Mouse (Mus musculus) thymus, postnatal 25 days (tissue): ENCODE data around the gene Fam160a1.

Experiments used
- DNase-seq: peaks from one replicate; pipeline ENCODE4 v3.0.0; 2022

Fam160a1 gene

DNA sequence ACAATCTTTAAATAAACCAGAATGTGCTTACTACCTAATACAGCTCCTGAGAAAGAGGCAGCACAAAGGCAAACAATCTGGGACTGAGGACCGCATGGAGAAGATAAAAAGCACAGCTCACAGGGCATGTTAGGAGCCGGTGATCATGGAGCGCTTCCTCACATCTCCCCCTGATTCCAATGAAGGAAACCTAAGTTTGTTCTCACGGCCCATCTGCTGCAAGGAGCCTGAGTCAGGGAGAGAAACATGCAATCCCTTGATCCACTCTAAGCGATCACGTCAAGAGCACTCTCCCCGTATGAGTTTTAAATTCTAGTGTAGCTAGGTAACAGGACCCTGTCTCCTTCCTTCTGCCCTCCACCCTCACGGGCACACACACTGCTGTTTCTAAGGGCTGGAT is 140.0 kb downstream of the Fam160a1 start:
- DNase-seq, result no peak

DNA sequence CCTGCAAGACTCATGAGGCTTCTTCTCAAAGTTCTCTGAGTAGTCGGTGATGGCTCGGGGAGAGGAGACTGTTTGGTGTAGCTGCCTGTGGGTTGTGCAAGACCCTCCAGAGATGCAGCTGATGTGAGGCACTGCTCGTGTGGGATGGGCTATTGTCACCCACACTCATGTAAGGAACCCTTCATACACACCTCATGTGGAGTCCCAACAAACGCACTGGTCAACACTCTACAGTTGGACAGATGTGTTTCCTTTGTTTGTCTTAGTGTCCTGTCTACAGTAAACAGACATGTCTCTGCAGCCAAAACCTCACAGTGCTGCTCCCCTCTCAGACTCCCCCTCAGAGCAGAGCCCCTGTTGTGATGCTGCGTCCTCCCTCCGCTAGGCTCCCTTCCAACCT is 147.2 kb downstream of the Fam160a1 start:
- no peak for DNase-seq

DNA sequence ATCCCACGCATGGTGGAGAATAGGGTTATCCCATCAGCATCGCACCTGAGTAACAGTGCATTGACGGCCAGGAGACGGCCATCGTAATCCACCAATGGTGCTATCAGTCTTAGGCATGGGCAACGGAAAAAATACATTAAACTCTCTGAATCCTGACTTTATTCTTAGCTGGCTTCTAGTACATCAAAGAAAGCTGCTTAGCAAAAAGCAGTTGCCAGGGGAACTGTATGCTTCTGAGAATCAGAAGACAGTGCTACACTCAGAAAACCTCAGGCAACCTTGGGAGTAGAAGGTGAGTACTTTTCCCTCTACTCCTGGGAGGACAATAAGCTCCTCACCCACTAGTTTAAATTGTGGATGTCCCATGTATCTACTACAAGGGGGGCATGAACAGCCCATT is 149.4 kb downstream of the Fam160a1 start:
- DNase-seq, result no peak

DNA sequence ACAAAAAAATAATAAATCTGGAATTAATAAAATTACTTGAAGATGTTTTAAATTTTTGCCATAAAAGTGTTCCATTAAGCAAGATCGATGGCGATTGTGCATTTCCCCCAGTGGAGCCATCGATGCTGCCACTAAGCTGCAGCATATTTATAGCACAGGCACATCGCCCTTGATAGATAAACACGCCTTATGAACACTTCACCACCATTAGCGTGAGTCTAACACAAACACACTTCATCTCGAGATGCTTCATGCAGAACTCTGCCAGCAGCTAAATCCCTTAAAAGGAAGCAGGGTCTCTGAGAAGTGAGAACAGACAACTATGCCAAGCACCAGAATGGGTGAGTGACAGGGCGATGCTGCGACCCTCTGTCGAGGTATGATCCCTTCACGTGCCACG is 150.4 kb downstream of the Fam160a1 start:
- DNase-seq, result no peak

DNA sequence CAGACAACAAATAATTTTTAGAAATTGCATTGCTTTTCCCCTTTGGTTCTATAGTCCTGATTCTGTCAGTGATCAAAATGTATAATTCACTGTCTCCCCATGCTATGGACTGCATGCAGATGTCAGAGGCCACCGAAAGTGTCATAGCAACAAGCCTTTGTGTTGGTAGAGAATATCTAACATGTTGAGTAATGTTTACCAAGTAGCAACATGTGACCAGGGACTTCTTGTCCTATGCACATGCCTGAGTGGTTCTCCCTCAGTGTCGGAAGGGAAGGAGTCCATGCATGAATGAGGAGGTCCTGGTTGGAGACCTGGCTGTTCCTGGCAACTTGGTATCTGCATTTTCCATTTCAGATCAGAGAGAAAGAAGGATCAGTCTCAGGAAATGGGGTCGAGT is 150.9 kb downstream of the Fam160a1 start:
- DNase-seq, result no peak

DNA sequence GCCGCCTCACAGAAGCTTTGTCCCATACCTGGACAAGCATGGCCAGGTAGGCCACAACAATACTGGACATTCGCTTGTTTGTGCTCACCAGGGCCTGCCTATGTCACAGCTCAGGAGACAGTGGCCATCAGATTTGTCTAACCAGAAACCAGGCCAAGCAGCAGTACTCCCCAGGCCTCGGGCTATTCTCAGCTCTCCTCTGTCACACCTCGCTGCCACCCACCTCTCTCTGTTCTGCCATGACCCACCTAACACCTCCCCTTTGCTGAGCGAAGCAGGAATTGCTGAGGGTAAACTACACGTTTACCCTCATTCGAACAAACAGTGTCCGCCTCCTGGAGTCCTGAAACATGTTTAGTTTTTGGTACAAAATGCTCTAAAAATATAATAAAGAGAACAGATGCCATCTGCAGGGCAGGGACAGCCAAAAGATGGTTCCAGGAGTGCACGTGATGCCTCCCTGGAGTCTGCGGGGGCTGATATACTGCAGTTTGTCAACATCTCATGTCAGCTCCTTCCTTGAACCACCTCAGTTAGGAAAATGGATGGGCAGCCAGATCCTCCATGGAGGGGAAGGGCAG is 152.4 kb downstream of the Fam160a1 start:
- no peak for DNase-seq

DNA sequence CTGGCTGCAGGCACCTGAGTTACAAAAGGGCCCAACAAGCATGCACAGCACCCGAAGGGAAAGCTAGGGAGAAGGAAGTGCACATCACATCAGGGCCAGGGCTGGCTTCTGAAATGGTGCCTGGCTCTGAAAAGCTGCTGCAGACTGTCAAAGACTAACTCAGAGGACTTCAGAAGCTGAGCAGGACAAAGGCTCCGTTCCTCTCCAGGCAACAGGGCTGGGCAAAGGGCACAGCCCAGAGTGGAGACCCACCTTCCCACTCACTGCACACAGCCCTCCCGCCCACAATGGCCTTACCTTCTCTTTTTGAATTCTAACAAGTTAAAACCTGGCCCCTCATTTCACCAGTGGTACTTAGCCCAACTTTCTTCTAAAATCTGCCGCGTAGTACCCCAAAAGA is 153.3 kb downstream of the Fam160a1 start:
- no peak for DNase-seq

DNA sequence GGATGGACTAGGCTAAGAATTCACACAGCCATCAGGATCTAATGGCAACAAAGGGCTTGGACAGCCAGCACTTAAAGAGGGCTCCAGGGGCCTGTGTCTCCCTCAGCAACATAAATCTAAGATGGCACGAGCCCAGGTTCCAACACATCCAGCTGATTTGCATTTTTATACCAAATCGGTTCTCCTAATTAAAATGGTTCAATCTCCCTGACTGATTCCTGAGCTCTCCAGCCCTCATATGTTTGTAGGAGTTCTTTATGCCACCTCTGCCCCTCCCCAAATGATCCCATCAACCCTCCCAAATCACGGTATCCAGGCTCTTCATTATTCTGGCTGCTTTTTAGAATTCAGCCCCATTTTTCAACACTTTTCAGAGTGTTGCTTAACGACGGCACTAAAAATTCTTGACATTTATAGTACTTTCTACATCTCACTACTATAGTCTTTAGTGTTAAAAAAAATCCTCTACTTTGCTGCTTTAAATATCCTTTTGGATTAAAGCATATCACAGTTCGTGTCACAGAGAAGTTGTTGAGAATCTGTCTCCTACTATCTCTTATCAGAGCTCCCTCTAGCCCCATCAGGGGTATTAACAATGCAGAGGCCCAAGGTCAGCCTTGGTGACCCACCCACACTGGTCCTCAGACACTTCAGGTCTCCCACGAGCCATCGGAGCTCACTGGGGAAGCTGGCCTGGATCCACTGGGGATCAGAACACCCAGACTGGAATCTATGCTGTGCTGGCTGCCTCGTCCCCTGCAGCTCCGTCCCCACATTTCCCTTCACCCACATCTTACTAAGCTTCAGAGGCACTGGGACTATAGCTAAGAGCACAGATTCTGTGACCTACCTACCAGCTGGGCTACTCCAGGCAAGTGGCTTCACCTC is 154.9 kb downstream of the Fam160a1 start:
- DNase-seq, result no peak

DNA sequence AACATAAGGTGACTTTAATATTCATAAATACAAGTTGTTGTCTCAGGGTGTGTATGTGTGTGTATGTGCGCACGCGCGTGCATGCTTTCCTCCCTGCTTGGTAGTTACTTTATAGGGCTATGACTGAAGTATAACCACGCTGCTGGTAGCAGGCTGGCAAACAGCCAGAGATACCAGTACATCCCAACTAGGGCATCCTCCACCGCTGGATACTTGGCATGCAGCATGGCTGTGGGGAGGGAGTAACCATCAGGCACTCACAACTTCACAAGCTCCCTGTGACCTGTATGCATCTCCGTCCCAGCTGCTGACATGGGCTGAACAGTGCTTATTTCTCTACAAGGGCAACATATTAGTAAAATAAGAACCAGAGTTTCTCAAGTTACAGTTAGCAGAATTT is 157.4 kb downstream of the Fam160a1 start:
- DNase-seq, result no peak

DNA sequence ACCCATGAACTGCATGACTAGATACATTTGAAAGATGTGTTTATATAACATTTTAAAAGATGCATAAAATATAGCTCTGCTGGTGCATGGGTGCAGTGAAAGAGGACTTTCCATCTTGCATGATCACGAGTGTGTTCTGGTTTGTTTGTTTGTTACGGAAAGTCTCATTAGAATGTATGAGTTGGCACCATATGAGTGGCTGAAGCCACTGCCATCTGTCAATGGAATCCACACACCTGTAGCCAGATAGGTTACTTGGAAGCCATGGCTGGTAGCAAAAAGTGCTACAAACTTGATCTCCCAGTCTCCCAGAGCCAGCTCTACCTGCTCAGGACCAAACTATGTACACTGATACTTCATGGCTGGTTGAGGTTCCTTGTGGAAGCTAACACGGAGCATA is 161.6 kb downstream of the Fam160a1 start:
- DNase-seq, result no peak

DNA sequence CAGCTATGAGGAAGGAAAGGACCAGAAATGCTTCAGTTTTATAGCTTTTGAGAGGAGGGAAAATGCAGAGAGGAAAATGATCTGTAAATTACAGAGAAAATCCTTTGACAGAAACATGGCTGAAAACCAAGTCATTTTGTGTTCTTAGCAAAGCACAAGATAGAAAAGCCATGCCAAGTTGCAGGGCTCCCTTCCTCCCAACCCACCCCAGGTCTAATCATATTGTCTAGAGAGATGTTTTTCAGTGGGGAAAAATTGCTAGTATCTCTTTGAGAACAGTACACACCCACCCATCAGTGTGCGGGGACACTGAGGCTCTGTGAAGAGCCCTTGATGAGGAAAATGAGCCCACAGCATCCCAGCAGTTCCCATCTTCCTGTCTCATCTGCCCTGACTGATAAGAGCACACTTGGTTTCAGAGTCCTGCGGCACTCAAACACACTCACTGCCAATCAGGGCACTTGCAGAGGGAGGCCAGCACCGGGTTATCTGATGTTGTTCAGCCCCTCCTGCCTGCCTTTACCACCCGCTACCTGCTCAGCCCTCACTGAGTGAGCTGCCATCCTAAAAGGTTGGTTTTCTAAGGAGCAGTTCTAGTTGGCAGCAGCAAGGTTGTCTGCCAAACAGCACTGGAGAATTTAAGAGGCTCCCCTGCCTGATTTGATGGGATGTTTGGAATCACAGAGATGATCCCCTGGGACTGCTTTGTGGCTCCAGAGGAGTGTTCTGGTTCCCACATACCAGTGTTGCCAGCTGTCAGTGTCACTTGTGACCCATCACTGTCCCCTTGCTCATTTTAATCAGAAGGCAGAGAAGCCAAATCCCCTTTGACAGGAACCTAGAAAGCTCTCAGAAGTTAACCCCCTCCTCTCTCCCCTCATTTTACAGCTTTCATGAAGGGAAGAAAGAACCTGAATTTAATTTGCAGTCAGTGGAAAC is 164.1 kb downstream of the Fam160a1 start:
- DNase-seq, result no peak

DNA sequence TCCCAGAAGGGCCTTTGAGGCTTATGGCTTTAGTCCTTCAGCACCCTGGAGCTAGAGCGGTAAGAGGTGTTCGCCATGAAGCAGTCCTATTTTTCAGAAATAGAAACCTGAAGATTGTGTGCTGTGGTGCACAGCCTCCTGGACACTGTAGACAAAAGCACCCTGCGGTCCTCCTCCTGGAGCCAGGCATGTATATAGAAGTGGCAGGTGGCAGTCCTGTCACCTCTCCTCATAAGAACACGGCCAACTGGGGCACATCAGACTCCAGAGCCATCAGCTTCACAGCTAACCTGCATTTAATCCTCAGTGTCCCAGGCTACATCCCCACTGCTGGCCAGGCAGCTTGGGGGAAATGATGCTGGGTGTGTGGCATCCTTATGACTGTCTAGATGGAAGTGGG is 167.9 kb downstream of the Fam160a1 start:
- no peak for DNase-seq

DNA sequence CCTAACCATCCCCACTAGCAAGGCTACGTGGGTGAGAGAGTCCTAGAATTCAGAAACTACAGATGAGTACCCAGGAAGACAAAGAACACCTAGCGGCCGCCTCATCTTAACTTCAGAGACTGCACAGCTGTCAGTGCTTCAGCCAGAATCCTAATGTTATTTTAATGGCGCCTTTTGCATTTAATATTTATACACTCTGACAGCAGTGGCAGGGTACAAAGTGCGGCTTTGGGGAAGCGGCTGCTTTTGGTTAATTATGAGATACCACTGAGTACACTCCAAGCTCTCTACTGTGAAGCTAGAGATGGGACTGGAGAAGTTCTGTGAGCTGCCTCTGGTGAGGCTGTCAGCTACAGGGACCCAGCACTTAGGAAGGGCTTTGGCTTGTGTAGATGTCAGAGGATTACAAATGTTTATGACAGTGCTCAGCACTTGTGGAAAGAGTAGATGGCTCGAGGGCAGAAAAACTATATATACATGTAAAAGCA is 171.5 kb downstream of the Fam160a1 start:
- no peak for DNase-seq

DNA sequence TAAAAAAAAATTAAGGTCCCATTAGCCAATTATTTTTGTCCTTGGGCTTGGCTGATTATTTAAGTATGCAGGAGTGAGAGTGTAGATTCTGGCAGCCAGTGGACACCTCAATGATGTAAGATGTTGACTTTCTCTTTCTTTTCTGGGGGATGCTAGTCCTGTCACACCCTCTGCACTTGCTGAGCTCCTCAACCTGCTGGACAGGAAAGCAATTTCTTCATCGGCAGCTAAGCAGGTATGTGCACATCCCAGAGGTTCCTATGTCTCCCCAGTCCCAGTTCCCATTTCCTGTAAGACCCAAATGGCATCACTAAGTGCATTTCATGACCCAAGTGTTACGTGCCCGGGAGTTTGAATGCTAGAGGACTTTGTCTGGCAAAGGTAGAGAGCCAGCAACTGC is 172.3 kb downstream of the Fam160a1 start:
- DNase-seq, result no peak

DNA sequence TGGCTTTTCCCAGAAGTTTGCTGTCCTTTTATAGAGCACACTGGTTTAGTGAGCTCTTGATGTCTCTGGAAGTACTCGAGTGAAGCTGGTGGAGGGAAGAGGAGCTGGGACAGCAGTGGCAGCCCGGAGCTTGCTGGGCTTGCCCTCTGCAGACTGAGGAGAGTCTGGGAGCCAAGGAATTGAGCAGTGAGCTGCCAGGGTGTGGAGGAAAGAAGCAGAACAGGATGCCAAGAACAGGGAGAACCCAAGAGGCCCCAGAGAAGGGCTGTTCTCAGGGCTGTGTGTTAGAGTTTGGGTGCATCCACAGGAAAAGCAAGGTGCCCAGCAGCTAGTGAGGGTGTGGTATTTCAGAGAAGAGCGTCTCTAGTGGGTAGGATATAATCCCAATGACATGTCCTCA is 175.3 kb downstream of the Fam160a1 start:
- DNase-seq, result no peak

DNA sequence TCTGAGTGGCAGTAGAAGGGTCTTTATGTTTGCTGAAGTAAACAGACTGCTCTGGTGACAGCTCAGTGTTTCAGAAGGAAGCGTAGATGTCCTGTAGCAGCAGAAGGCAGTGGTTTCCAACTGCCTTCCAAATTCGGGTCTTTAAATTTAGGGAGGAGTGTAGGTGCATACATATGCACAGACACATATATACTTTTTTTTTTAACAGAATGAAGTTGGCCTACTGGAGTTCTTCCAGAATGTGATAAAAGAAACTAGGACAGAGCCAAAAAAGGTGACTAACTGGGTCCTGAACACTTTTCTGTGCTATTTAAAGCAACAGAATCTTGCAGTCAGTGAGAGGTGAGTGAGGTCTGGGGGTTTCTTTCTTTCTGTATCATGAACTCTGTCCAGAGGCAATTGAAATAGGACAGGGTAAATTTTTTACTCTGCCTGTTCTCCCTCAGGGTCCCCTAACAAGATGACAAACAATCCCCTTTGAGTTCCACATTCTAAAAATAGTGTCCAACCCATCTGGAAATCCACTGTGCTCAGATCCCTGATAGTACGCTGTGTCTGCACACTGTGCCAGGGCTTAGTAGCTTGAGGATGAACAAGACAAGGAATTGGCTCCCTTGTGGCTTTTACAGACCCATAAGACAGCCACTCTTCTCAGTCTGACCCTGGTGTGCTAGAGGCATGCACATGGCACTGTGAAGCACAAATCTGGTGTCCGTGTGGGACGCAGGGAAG is 180.2 kb downstream of the Fam160a1 start:
- no peak for DNase-seq

DNA sequence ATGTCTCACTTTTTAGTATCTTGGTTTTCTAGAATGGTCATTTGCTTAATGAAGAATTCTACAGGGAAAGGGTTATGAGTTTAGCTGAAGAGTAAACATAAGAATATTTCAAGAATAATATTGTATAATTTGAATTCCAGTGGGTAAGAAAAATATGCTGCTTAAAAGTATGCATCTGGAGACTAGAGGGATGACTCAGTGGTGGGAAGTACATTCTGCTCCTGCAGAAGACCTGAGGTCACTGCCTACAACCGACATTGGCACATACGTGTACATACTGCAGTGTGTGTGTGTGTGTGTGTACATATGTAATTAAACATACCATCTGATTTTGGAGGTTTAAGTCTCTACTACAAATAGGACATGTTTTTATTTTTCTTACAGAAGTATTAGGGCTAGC is 181.5 kb downstream of the Fam160a1 start:
- no peak for DNase-seq

DNA sequence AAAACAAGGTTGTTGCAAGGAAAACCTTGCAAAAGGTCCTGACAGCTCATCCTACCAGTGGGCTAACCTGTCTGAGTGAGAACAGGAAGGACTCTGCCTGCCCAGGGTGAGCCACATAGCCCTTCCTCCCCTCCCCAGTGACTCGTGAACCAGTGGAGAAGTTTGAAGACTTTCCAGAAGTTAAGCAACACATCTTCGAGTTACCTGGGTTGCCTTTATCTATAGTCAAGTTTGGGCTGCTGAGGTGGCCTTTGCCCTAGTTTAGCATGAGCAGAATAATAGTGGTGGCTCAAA is 182.0 kb downstream of the Fam160a1 start:
- DNase-seq, result no peak

DNA sequence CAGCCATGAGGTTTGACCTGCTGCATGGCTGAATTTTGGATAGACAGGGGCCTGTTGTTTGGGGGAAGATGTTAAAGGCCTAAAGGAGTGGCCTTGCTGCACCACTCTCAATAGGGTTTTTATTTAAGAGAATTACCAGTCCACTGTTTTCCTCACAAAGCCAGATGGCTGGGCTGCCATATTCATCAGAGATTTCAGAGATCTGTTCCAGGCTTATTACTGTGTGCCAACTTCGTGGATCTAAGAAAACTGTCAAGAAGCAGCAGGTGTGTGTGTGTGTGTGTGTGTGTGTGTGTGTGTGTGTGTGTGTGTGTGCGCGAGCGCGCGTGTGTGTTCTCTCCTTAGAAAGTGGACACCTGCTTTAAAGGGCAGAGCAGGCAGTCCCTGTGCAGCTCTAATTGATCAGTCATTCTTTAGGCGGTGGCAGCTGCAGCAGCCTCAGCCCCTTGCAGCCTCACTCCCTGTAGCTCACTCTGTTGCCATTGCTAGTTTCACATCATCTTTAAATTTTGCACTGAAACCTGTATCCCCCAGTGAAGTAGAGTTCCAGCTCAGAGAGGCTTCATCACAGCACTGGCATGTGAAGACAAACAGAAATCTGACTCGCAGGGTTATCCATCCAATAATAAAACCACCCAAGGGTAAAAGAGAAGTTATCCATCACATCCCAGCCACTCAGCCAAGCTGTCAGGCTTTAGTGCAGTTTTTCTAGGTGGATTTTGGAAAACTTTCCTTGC is 182.5 kb downstream of the Fam160a1 start:
- DNase-seq, result no peak

DNA sequence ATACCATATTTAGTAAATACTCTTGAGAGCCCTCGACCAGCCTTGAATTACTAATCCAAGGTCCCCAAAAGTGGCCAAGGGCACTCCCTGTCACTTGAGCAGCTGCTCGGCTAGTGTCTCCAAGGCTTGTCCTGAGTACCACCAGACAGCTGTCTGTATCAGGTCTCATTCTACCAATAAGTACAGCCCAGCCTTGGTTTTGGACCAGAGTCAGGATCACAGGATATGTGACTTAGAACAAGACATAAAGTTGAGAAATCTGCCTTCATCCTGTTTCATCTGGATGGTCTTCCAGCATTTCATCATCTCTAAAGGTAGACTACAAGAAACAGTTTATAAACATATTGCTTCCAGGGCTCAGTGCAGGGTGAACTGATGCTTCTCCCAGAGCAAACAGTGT is 183.4 kb downstream of the Fam160a1 start:
- DNase-seq, result no peak

DNA sequence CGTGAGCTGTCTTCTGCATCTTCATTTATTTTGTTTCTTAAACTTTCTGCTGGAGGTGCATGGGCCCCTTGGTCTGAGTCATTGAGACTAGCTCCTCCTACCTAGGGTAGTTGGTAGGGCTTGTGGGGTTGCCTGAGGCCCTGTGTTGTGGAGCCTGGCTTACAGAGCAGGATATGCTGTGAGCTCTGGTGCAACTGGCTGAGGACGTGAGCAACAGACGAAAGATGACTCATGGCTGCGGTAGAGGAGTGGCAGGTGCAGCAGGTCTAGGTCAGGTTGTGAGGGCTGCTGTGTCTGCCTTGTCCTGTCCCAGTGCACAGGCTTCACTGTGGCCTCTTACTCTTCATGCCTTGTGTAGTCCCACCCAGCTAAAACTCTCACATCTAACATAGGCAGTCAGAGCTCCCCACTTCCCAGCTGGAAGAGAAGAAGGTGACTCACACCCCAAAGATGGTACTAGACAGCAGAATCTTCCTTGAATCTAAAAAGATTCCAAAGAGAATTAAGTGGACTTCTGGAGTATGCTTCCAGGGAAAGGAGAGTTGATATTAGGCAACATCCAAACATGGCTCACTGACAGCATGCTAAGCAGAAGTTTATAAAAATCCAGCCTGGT is 187.1 kb downstream of the Fam160a1 start:
- DNase-seq, result no peak

DNA sequence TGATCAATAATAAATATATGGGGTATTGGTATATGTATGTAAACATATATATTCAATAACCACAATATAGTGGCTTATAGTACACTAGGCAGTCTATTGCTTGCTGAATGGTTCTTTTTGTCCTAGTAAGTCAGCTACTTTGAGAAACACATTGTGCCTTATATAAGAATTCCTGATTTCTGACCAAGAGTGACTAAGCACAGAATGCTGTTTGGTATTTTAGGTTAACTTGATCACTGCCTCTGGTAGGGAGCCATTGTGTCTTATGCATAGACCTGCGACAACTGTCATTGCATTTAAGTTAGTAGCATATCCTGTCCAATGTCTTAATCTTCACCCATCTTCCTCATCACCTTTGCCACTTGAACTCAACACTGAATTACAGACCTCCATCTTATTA is 197.3 kb downstream of the Fam160a1 start:
- no peak for DNase-seq
